Mouse (Mus musculus) monocyte, adult 5-6 weeks (primary cell): Measurements from ENCODE around the gene Hoxc10. TPM values are rescaled to one million over a fixed set of nuclear protein-coding genes. Genes with fewer than 3 reads are reported as not detected.

Experiments
- ATAC-seq: fragments of 153-309, 156-312 bp; replicated peaks from 2 replicates; pipeline ENCODE4 v1.8.0; 2017; ENCODE audit warnings: mild to moderate bottlenecking; ENCODE audit not compliant: low TSS enrichment, insufficient number of reproducible peaks, severe bottlenecking, poor library complexity, low FRiP score
- total RNA-seq: library from RNA; stranded (forward); fragments of 200-1000, 200-491, 200-594 nt; gene quantifications from 3 replicates; pipeline ENCODE4 v1.2.3, GENCODE M21; 2017

Hoxc10 gene
- total RNA-seq, 1 experiment from 2014 or later: not detected

DNA sequence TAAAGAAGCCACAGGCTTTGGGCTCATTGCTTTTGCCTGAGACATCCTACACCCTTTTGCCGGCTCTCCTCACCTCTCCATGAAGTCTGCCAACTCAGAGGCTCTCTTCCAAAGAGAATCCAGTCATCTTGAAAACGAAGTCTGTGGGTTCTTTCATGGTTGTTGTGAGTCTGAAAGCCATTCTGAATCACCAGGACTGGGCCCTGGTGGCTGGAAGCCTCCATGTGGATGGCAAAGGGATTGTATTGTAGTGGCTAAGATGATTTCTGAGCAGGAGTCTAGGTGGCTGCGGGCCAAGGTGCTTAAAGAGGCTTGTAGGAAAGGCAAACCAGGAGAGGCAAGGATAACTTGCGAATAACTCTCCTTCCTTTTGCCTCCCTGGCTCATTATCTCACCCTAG lies 35.6 kb downstream of the Hoxc10 start:
- ATAC-seq: no peak

DNA sequence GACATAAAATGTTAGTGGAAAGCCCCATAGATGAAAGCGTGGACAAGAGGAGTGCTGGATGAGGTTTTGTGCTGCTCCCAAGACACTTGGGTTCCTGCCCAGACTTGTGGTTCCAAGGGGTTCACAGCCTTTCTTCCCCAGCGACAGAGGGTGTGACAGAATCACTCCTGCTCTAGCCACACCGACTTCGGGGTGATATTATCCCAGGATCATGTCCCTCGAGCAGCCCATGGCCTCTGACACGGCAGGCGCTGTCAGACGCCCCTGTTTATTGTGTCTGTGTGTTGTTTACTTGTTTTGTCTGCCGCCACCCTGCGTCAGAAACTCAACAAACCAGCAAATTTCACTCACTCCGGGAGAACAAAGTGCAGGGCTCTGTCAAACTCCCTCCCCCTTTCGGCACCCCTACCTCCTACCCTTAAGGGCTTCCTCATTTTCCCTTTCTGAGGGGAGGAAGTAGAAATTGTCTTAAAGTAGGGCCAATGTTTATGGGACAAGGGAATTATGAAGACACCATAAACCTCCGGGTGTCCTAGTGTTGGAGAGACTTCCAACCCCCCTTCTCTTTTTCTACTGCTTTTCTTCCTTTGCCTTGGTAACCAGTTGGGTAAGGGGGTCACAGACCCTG lies 36.3 kb downstream of the Hoxc10 start:
- no peak for ATAC-seq

DNA sequence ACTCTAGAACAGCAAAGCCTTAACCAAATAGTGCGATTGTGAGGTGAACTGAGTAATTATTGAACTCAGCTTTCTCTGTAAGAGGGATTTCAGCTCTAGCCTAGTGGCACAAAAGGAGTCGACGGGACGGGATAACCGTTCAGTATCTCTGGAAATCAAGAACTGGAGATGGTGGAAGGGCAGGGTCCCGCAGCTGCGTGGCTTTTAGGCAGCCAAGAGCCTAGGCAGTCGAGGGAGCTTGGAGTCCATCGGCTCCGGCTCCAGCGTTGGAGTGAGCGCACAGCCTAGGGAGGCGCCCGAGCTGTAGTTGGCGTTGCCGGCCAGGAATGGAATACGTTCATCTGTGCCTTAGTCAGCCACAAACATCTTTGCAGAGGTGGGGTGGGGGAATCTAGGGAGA lies 38.7 kb downstream of the Hoxc10 start:
- no peak for ATAC-seq

DNA sequence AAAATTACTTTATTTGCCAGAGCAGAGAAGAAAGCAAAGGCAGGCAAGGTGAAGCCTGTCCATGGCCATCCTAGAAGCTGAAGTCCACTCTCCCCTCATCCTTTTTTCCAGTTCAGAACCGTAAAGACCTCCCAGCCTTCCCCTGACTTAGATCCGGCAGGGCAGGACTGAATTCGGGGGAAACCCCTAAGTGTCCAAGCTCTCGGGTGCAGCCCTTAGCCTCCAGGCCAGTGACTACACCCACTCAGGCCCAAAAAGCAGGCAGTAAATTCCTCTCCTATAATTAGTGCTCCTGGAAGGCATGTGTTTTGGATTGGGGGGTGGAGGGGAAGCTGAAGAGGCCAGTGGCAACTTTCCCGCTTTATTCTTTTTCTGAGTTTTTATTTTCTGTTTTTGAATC lies 39.2 kb downstream of the Hoxc10 start:
- no peak for ATAC-seq

DNA sequence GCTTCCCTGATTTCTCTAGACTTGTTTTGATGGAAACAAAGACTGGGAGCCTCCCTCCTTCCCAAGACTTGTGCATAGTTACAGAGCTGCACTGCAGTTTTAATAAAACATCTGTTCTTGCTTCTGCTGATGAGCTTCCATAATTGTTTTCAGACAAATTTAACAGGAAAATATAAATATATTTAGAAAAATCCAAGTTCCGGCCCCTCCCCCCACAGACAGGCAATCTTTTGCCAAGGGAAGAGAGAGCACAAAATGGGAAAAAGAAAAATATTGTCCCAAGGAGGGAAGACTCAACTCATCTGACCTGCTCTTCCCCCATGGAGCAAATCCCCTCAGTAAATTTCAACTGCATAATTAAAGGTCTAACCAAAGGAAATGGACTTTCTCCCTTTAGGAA lies 39.7 kb downstream of the Hoxc10 start:
- ATAC-seq: no peak

DNA sequence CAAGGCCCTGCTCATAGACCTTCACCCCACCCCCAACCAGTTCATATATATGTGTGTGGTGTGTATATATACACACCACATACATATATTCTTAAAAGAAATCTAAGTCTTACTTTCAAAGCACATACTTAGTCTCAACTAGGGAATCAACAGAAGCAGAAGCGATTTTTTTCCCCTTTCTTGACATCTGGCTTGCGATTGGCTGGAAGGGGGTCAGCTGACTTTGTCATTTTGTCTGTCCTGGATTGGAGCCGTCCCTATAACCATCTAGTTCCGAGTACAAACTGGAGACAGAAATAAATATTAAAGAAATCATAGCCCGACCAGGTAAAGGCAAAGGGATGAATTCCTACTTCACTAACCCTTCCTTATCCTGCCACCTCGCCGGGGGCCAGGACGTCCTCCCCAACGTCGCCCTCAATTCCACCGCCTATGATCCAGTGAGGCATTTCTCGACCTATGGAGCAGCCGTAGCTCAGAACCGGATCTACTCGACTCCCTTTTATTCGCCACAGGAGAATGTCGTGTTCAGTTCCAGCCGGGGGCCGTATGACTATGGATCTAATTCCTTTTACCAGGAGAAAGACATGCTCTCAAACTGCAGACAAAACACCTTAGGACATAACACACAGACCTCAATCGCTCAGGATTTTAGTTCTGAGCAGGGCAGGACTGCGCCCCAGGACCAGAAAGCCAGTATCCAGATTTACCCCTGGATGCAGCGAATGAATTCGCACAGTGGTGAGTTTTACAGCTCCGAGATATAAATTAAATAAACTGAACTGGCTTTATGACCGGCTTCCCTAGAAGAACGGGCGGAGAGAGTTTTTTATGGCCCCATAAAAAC lies 42.9 kb downstream of the Hoxc10 start:
- ATAC-seq: no peak

DNA sequence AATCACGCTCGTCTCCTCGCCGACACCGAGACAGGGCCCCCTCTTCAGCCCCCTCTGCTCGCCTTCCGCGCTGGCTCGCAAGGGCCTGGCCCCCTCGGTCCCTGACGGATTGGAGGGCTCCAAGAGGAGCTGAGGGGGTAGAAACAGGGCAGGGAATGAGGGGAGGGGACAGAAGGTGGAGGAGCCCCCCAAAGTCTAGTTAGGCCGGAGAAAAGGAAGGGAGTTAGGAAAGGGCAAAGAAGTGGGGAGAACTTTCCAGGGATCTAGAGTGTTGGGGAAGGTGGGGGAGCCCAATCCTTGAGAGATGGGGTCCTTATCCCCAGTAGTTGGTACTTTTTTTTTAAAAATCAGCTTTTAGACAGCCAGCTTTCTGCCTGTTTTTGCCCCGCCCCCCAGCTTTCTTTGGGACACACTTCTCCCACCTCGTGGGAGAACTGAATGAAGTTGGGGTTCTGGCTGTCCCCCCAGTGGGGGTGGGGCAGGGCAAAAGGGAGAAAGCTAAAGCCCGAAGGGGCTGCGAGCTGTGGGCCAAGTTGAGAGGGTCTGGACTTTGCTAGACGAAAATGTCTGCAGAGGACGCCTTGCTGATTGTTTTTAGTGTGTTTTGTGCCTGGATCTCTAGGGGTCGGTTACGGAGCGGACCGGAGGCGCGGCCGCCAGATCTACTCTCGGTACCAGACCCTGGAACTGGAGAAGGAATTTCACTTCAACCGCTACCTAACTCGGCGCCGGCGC lies 43.7 kb downstream of the Hoxc10 start:
- no peak for ATAC-seq

DNA sequence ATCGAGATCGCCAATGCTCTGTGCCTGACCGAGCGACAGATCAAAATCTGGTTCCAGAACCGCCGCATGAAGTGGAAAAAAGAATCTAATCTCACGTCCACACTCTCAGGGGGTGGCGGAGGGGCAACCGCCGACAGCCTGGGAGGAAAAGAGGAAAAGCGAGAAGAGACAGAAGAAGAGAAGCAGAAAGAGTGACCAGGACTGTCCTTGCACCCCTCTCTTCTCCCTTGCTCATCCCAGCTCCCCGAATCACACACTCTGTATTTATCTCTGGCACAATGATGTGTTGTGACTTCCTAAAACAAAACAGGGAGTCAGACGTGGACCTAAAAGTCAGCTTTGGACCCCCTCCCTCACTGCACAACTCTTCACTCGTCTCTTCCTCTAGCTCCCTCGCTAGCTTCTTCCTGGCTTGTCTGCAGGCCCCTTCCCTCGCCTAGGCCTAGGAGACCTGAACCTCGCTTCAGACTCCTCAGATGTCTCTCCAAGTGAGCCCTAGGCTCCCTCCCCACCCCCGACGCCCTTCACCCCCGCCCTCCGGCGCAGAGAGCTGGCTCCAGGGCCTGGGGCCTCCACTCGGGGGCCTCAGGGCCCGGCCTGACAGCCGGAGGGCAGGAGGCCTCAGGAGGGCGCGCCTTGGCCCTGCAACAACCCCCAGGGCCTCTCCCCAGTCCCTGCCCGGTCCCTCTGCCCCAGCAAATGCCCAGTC lies 44.4 kb downstream of the Hoxc10 start:
- no peak for ATAC-seq

DNA sequence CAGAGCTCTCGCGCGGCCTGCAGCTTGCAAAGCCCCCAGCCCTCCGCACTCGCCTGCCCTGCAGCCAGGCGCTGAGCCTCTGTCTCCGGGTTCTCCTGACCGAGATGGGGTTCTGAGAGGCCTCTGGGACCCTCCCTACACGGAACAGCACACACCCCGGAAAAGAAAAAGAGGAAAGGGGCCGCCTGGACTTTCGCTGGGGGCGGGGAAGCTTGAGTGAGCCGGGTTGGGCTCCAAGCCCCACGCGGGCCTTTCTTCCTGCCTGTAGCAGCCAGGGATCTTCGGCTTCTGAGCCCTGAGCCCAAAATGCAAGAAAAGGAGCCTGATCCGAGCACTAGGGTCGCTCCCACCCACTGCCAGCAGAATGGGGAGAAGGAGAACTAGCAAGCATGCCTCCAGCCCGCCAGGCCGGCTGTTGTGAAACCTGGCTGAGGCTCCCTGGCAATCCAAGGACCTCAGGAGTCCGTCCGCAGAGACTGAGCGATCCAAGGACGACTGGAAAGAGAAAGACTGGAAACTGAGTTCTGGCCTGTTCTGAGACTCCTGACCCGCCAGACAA lies 45.4 kb downstream of the Hoxc10 start:
- no peak for ATAC-seq

DNA sequence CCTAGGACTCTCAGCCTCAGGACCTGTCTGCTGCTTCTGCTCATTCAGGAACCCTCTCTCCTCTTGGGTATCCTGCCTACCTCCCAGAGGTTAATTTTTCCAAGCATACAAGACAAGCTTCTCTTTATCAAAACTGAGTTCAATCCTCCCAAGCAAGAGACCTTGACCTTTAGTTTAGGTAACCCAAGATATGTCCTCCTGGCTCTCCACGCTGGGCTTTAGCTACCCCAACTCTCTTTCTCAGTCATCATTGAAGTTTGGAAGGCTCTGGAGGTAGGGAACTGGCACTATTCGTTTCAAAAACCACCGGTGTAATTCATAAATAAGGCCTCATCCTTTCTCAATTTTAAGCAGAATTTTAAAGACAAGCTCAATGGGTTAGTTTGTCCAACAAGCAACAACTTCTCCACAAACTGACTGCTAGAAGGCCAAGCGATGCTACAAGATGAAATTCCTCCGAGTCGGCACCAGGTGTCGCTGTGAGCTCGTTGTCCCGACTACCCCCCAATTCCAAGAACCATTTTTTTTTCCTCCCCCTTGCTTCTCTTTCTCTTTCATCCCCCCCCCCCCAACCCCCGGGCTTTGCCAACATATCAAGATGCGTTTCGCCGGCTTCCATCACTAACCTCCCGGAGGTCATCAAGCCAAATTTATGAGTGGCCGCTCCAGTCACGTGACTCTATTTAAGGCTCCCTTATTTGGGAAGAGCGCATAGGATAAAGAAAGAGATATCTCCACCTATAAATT lies 46.8 kb downstream of the Hoxc10 start:
- no peak for ATAC-seq

DNA sequence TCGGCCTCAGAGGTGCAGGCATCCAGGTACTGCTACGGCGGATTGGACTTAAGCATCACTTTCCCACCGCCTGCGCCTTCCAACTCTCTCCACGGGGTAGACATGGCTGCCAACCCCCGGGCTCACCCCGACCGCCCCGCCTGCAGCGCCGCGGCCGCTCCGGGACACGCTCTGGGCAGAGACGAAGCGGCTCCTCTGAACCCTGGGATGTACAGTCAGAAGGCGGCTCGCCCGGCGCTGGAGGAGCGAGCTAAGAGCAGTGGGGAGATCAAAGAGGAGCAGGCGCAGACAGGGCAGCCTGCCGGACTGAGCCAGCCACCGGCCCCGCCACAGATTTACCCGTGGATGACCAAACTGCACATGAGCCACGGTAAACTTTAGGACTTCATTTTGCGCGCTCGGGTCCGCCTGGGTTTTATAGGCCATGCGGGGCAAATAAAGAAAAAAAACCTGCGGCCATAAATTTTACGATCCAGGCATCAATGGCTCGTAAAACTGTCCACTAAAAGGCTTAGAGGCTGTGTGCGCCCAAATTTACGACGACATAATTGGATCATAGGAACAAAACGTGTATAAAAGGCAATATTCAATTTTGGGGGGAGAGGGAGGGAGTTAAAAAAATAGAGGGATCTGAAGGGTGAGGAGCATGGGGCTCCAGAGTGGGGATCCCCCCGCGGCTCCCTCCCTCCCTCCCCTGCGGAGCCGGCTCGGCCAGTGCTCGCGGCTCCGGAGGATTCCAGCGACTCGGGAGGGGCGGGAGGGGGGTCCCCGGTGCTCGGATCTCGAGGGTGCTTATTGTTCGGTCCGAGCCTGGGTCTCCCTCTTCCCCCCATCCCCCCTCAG lies 47.8 kb downstream of the Hoxc10 start:
- no peak for ATAC-seq

DNA sequence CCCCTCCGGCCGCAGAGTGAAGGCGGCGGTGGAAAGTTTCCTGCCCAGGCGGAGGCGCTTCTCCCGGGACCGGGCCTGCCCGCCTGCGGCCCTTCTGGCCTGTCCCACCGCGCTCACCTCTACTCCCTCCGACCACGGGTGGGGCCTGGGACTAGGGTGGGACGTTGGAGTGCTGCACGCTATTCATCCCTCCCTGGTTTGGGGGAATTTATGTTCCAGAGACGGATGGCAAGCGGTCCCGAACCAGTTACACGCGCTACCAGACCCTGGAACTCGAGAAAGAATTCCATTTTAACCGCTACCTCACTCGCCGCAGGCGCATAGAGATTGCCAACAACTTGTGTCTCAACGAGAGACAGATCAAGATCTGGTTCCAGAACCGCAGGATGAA lies 48.4 kb downstream of the Hoxc10 start:
- ATAC-seq: no peak

DNA sequence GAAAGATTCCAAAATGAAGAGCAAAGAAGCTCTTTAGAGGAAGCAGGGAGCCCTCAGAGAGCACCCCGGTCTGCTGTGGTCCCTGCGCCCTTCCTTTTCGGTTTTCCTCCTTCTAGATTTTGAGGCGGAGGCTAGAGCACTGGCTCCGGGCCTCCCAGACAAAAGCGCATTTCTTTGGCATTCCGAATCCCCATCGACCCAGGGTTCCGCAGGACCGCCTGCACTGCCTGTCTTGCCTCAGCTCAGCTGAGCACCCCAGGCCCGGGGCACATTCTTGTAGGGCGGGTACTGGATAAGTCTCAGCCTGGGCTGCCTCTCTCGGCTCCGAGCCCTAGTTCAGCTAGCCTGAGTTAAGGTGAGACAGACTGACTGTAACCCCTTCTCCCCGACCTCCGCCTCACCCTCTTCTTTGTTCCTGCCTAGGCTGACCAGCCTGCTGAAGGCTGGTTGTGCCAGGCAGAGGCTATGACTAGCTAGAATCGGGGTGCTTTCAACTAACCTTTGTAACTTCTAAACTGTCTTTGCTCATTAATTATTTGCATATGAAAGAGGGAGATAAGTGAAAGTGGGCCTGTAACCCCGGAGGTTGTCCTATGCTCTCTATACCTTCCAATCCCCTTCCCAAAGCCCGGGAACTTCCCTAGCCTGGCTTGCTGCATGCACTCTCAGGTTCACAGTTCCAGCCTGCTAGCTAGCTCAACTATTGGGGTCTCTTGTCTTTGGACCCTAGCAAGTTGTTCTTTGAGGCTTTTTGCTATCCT lies 49.0 kb downstream of the Hoxc10 start:
- ATAC-seq: no peak

DNA sequence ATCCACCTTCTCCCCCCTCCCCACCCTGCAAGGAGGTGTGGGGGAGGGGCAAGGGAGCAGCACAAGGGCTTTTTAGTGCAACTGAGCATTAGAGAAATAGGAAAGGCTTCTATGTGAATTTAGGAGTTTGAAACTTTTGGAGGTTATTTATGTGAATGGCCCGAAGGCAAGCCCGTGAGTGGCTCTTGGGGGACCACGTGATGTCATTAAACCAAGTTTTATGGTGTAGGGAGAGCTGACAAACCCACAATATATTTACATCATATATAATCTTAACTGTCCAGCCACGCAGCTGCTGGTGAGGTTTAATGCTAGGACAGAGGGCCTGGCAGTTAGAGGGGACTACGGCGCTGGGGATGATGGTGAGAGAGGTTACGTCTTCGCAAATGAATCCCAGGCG lies 52.0 kb downstream of the Hoxc10 start, which contains the start of gene Hoxc4:
TSS of gene Hoxc4 (plus strand) at position 299 of the 400 bp plus-strand sequence.
- no peak for ATAC-seq

DNA sequence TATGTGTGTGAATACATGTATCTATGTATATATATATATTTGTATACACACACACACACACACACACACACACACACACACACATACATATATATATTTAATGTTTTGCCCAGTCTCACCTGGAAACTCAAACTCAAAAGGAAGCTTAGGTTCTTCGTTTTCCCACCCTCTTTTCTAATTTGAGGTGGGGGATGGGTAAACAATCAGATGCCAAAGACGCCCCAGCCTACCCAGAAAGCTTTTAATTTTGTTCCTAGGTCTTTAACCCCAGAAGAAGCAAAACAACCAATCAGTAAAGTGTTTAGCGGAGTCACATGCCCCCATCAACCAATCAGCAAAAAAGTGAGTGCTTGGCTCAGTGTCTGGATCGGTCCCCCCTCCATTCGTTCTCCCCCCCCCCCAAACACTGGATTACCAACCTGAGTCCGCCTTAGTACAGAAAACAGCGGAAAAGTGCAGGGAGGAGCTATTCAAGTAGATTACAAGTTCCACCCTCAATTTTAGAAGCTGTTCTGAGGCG lies 54.4 kb downstream of the Hoxc10 start:
- no peak for ATAC-seq
